Mouse (Mus musculus) lung, postnatal 10 days (tissue): ENCODE measurements around the gene Btn2a2.
A peak's percentile ranks its signal among the peaks of the same experiment; 100 is the strongest.

Experiments
- DNase-seq: peaks from one replicate; pipeline ENCODE4 v3.0.0; 2021

Gene Btn2a2

GRCm38 (mm10) chr13:23495526-23495925 is 6.9 kb upstream of the Btn2a2 start:
- DNase-seq, result no peak

- DNase-seq, result no peak
Measured at GRCm38 (mm10) chr13:23491990-23492389, 3.3 kb upstream of the Btn2a2 start.

- DNase-seq, result no peak
Measured at GRCm38 (mm10) chr13:23491263-23491662, 2.6 kb upstream of the Btn2a2 start.

- no peak for DNase-seq
Measured at GRCm38 (mm10) chr13:23490863-23491262, 2.2 kb upstream of the Btn2a2 start.

- DNase-seq, result no peak
Measured at GRCm38 (mm10) chr13:23485271-23485670, 3.4 kb downstream of the Btn2a2 start.

GRCm38 (mm10) chr13:23483153-23483552 is 5.5 kb downstream of the Btn2a2 start:
- DNase-seq, result no peak

- DNase-seq, result peak; percentile 63
Measured at GRCm38 (mm10) chr13:23475658-23476057, 13.0 kb downstream of the Btn2a2 start.

GRCm38 (mm10) chr13:23466911-23467310 is 21.7 kb downstream of the Btn2a2 start:
- peak; percentile 65 for DNase-seq

- DNase-seq, result no peak
Measured at GRCm38 (mm10) chr13:23466306-23466705, 22.4 kb downstream of the Btn2a2 start.

GRCm38 (mm10) chr13:23465600-23466109 is 23.0 kb downstream of the Btn2a2 start, which contains the start of gene Btn1a1:
TSS of gene Btn1a1 (minus strand) at chr13:23465901.
- no peak for DNase-seq

- no peak for DNase-seq
Measured at GRCm38 (mm10) chr13:23464841-23465366, 23.8 kb downstream of the Btn2a2 start.

GRCm38 (mm10) chr13:23464224-23464637 is 24.4 kb downstream of the Btn2a2 start:
- DNase-seq, result no peak

- DNase-seq, result peak; percentile 76
Measured at GRCm38 (mm10) chr13:23463381-23464223, 25.1 kb downstream of the Btn2a2 start.

- no peak for DNase-seq
Measured at GRCm38 (mm10) chr13:23462669-23463068, 26.0 kb downstream of the Btn2a2 start.

GRCm38 (mm10) chr13:23462063-23462462 is 26.6 kb downstream of the Btn2a2 start:
- DNase-seq, result no peak

GRCm38 (mm10) chr13:23459264-23459846 is 29.3 kb downstream of the Btn2a2 start:
- no peak for DNase-seq

- no peak for DNase-seq
Measured at GRCm38 (mm10) chr13:23453926-23454325, 34.7 kb downstream of the Btn2a2 start.

- peak; percentile 82 for DNase-seq
Measured at GRCm38 (mm10) chr13:23453362-23453862, 35.2 kb downstream of the Btn2a2 start.

GRCm38 (mm10) chr13:23450398-23450797 is 38.3 kb downstream of the Btn2a2 start:
- DNase-seq, result peak; percentile 84

GRCm38 (mm10) chr13:23449235-23450095 is 39.2 kb downstream of the Btn2a2 start:
- DNase-seq, result peak; percentile 73

GRCm38 (mm10) chr13:23448758-23449157 is 39.9 kb downstream of the Btn2a2 start:
- DNase-seq, result no peak

GRCm38 (mm10) chr13:23446498-23446952 is 42.1 kb downstream of the Btn2a2 start:
- DNase-seq, result peak; percentile 87
